Mouse (Mus musculus) MEL (cell line): ENCODE data around the gene Mogat2. TPM values are rescaled to one million over a fixed set of nuclear protein-coding genes. Genes with fewer than 3 reads are reported as not detected.

Experiments
- DNase-seq: peaks from one replicate; pipeline ENCODE4 v3.0.0; 2011; ENCODE audit warnings: low read depth, low spot score
- H3K27ac ChIP-seq: 2 replicates; pipeline ENCODE4 v1.5.1; 2012; ENCODE audit warnings: low read depth, mild to moderate bottlenecking, control low read depth, low read length, moderate library complexity; ENCODE audit not compliant: control insufficient read depth
- H3K27me3 ChIP-seq, 2 experiments: fragments of 150-350 bp in 1 of 2; sonication (generic) in 1 of 2; 2 replicates each; pipeline ENCODE4 v1.6.1; 2012; ENCODE audit warnings: low read length in 2 of 2, mild to moderate bottlenecking in 2 of 2, improper control_type of control experiment in 1 of 2, moderate library complexity in 1 of 2; ENCODE audit not compliant: insufficient read depth in 2 of 2, control insufficient read depth in 1 of 2
- H3K36me3 ChIP-seq, 2 experiments: 2 replicates each; pipeline ENCODE4 v1.6.1; 2012 to 2014; ENCODE audit warnings: low read length in 2 of 2, improper control_type of control experiment in 1 of 2, inconsistent platforms in 1 of 2, mild to moderate bottlenecking in 1 of 2; ENCODE audit not compliant: insufficient read depth in 2 of 2, control insufficient read depth in 1 of 2
- H3K4me1 ChIP-seq, 2 experiments: fragments of 150-350 bp in 1 of 2; sonication (generic) in 1 of 2; 2 replicates each; pipeline ENCODE4 v1.6.1; 2012; ENCODE audit warnings: low read length in 2 of 2, improper control_type of control experiment in 1 of 2, mild to moderate bottlenecking in 1 of 2; ENCODE audit not compliant: insufficient read depth in 2 of 2, control insufficient read depth in 1 of 2
- H3K4me3 ChIP-seq, 2 experiments: fragments of 150-350 bp in 1 of 2; sonication (generic) in 1 of 2; 2 replicates each; pipeline ENCODE4 v1.5.1; 2012; ENCODE audit warnings: low read depth in 2 of 2, low read length in 2 of 2, mild to moderate bottlenecking in 2 of 2, moderate library complexity in 2 of 2, control low read depth in 1 of 2, improper control_type of control experiment in 1 of 2; ENCODE audit not compliant: control insufficient read depth in 1 of 2, insufficient read depth in 1 of 2
- H3K79me2 ChIP-seq: 2 replicates; pipeline ENCODE4 v1.6.1; 2012; ENCODE audit warnings: mild to moderate bottlenecking, low read length, moderate library complexity; ENCODE audit not compliant: control insufficient read depth, poor library complexity, insufficient read depth
- H3K9ac ChIP-seq: 2 replicates; pipeline ENCODE4 v1.6.1; 2012; ENCODE audit warnings: low read depth, mild to moderate bottlenecking, control low read depth, low read length, moderate library complexity; ENCODE audit not compliant: control insufficient read depth, poor library complexity, severe bottlenecking
- H3K9me3 ChIP-seq: fragments of 150-350 bp; sonication (generic); replicated peaks from 2 replicates; pipeline ENCODE4 v1.6.1; 2012; ENCODE audit warnings: mild to moderate bottlenecking, low read length, improper control_type of control experiment, moderate library complexity; ENCODE audit not compliant: insufficient read depth
- BHLHE40 ChIP-seq: IDR thresholded peaks from 2 replicates; pipeline ENCODE4 v1.6.1; 2012; ENCODE audit warnings: low read depth, mild to moderate bottlenecking, inconsistent platforms, low read length, improper control_type of control experiment, borderline replicate concordance
- MAFK ChIP-seq: IDR thresholded peaks from 2 replicates; pipeline ENCODE4 v1.6.1; 2011; ENCODE audit warnings: low read depth, mild to moderate bottlenecking, low read length, improper control_type of control experiment, borderline replicate concordance
- MAX ChIP-seq: IDR thresholded peaks from 2 replicates; pipeline ENCODE4 v1.6.1; 2011; ENCODE audit warnings: low read length, improper control_type of control experiment
- MYC ChIP-seq: IDR thresholded peaks from 2 replicates; pipeline ENCODE4 v1.6.1; 2011; ENCODE audit warnings: low read depth, mild to moderate bottlenecking, low read length, improper control_type of control experiment, moderate library complexity
- NRF1 ChIP-seq: IDR thresholded peaks from 2 replicates; pipeline ENCODE4 v1.6.1; 2014; ENCODE audit warnings: low read depth, mild to moderate bottlenecking, inconsistent platforms, low read length, improper control_type of control experiment, moderate library complexity; ENCODE audit not compliant: poor library complexity, insufficient read depth, severe bottlenecking
- POLR2A ChIP-seq, 2 experiments: IDR thresholded peaks; 2 replicates each; pipeline ENCODE4 v1.6.1; 2011 to 2012; ENCODE audit warnings: low read length in 2 of 2, mild to moderate bottlenecking in 2 of 2, control low read depth in 1 of 2, improper control_type of control experiment in 1 of 2, low read depth in 1 of 2, moderate library complexity in 1 of 2; ENCODE audit not compliant: control insufficient read depth in 1 of 2, insufficient read depth in 1 of 2, poor library complexity in 1 of 2
- SIN3A ChIP-seq: IDR thresholded peaks from 2 replicates; pipeline ENCODE4 v1.6.1; 2012; ENCODE audit warnings: low read length, improper control_type of control experiment, inconsistent platforms
- TAL1 ChIP-seq: IDR thresholded peaks from 2 replicates; pipeline ENCODE4 v1.6.1; 2012; ENCODE audit warnings: mild to moderate bottlenecking, inconsistent platforms, low read length, moderate library complexity, mixed read lengths
- TBP ChIP-seq: IDR thresholded peaks from 2 replicates; pipeline ENCODE4 v1.8.0; 2011; ENCODE audit warnings: low read depth, low read length, improper control_type of control experiment
- TCF12 ChIP-seq: IDR thresholded peaks from 2 replicates; pipeline ENCODE4 v1.6.1; 2014; ENCODE audit warnings: low read depth, mild to moderate bottlenecking, inconsistent platforms, low read length, improper control_type of control experiment, moderate library complexity
- UBTF ChIP-seq: IDR thresholded peaks from 2 replicates; pipeline ENCODE4 v1.6.1; 2012; ENCODE audit warnings: low read depth, mild to moderate bottlenecking, inconsistent platforms, low read length, improper control_type of control experiment, moderate library complexity, borderline replicate concordance; ENCODE audit not compliant: insufficient read depth
- USF1 ChIP-seq: IDR thresholded peaks from 2 replicates; pipeline ENCODE4 v1.6.1; 2014; ENCODE audit warnings: low read depth, mild to moderate bottlenecking, inconsistent platforms, low read length, improper control_type of control experiment, moderate library complexity
- USF2 ChIP-seq, 2 experiments: IDR thresholded peaks; 2 replicates each; pipeline ENCODE4 v1.6.1; 2011 to 2012; ENCODE audit warnings: improper control_type of control experiment in 2 of 2, low read length in 2 of 2, borderline replicate concordance in 1 of 2, inconsistent platforms in 1 of 2, low read depth in 1 of 2, mild to moderate bottlenecking in 1 of 2; ENCODE audit not compliant: insufficient read depth in 1 of 2
- ZC3H11A ChIP-seq: IDR thresholded peaks from 2 replicates; pipeline ENCODE4 v1.6.1; 2012; ENCODE audit warnings: low read depth, mild to moderate bottlenecking, inconsistent platforms, low read length, improper control_type of control experiment
- ZKSCAN1 ChIP-seq: IDR thresholded peaks from 2 replicates; pipeline ENCODE4 v1.6.1; 2012; ENCODE audit warnings: low read depth, mild to moderate bottlenecking, inconsistent platforms, low read length, improper control_type of control experiment, moderate library complexity
- polyA plus RNA-seq, 2 experiments: library from polyadenylated mRNA; stranded (reverse) in 1 of 2; unstranded in 1 of 2; fragments of >175 nt in 1 of 2; fragments of >200 nt in 1 of 2; gene quantifications; 2 replicates each; pipeline versions ENCODE4 v1.2.1 to v1.2.4; 2012; ENCODE audit warnings: low replicate concordance in 2 of 2, low read depth in 1 of 2; ENCODE audit not compliant: insufficient read length in 2 of 2, insufficient read depth in 1 of 2, missing spikeins in 1 of 2
- total RNA-seq: library from RNA; depleted of rRNA; stranded (reverse); fragments of 300-350 nt; gene quantifications from 2 replicates; pipeline ENCODE4 v1.2.3, GENCODE M21; 2012

Gene Mogat2
- total and polyA plus RNA-seq, 3 experiments: 0.13 TPM; not detected in 2

GRCm38 (mm10) chr7:99182432-99183172, 55.8 kb downstream of the Mogat2 start, which contains the start of gene Dgat2 (continued):
- TF ChIP-seq BHLHE40: peak; percentile 98

- Histone ChIP-seq H3K27me3 (0 out of 4 replicates have a peak, but pooled peaks cover 0 to 2% of the 10 kb centered on the region in 2 experiments), H3K9me3 (no peaks in the 10 kb centered on the region), H3K36me3 (peaks cover 0 to 14% of the 10 kb centered on the region in 2 experiments; a peak in 2 of 4 replicates), H3K79me2 (no peaks in the 10 kb centered on the region; the same call in 1 of the 2 replicates), H3K4me1 (peaks cover 8 to 30% of the 10 kb centered on the region in 2 experiments), H3K9ac (peak overlapping the region; percentile 79), H3K27ac (no peak overlapping the region), H3K4me3 (peak overlapping the region; percentile 49 to 70)
- DNase-seq: peak; percentile 21
- TF ChIP-seq MAFK (no peak), UBTF (no peak), SIN3A (no peak), TAL1 (no peak), NRF1 (no peak), ZKSCAN1 (no peak), MYC (no peak), USF2 (IDR thresholded peaks at IDR 0.05; ENCODE audit: borderline replicate concordance in 1 of 2, insufficient read depth in 1 of 2, low read depth in 1 of 2, low read length in 2 of 2) (no peak), TBP (no peak), ZC3H11A (no peak), POLR2A (IDR thresholded peaks at IDR 0.05; ENCODE audit: control insufficient read depth in 1 of 2, insufficient read depth in 1 of 2, low read depth in 1 of 2, low read length in 2 of 2, poor library complexity in 1 of 2) (no peak), USF1 (no peak), TCF12 (no peak), MAX (no peak)
These were observed 56.6 kb downstream of the Mogat2 start for GRCm38 (mm10) chr7:99181619-99182431.
